Mouse (Mus musculus): ENCODE measurements around the gene Cd247. TPM values are rescaled to one million over a fixed set of nuclear protein-coding genes. Genes with fewer than 3 reads are reported as not detected.

Gene Cd247
- total and polyA plus RNA-seq, 2 experiments from 2014 or later = 0.83 TPM; not detected in 1

- DNase-seq (ENCODE audit: low spot score) (no peak), ATAC-seq (ENCODE audit: low FRiP score) (no peak)
- no peaks in the 10 kb centered on the region for H3K9me3 ChIP-seq (ENCODE audit: low read length)
- no peak overlapping the region for H3K9ac ChIP-seq (replicated peaks; ENCODE audit: low read length, poor library complexity, severe bottlenecking)
- H3K4me1 ChIP-seq (ENCODE audit: insufficient read depth, low read length) = no peaks in the 10 kb centered on the region
- no peak overlapping the region for H3K4me2 ChIP-seq (ENCODE audit: low read depth, low read length, poor library complexity, severe bottlenecking)
- no peaks in the 10 kb centered on the region for H3K27me3 ChIP-seq (ENCODE audit: insufficient read depth, low read length)
- H3K36me3 ChIP-seq (ENCODE audit: insufficient read depth, low read length) = peaks cover 18% of the 10 kb centered on the region
- no peak overlapping the region for H3K27ac ChIP-seq (ENCODE audit: low read depth, low read length)
- no peak for TF ChIP-seq CTCF (IDR thresholded peaks at IDR 0.05)
- WGBS = 94% methylated on average over 6 of the region's 6 CpGs
- H3K4me3 ChIP-seq (ENCODE audit: low read depth, low read length) = no peak overlapping the region
Measured at GRCm38 (mm10) chr1:165875520-165876284, 87.2 kb downstream of the Cd247 start.

DNA sequence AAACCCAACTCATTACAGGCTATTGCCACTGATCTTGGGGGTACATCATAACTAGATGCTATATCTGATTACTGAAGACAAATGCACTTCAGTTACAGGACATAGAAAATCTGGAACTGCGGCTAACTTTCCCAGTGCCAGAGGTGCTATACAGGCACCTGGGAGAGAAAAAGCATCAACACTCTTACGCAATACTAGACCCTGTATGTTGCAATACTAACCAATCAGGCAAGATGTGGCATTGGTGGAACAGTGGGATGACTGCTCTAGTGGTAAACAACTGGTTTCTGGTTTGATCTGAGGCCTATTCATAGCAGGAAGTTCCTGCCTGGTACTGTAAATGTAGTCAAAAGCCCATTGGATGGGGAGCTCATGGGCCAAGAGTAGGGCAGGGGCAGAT, 90.3 kb downstream of the Cd247 start:
- no peak for ATAC-seq (ENCODE audit: low FRiP score)
- no peak for DNase-seq (ENCODE audit: low spot score)
- H3K4me2 ChIP-seq (ENCODE audit: low read depth, low read length, poor library complexity, severe bottlenecking) = no peak overlapping the region
- no peaks in the 10 kb centered on the region for H3K4me1 ChIP-seq (ENCODE audit: insufficient read depth, low read length)
- H3K9ac ChIP-seq (replicated peaks; ENCODE audit: low read length, poor library complexity, severe bottlenecking) = no peak overlapping the region
- peaks cover 25% of the 10 kb centered on the region for H3K36me3 ChIP-seq (ENCODE audit: insufficient read depth, low read length)
- H3K4me3 ChIP-seq (ENCODE audit: low read depth, low read length) = no peak overlapping the region
- TF ChIP-seq CTCF (IDR thresholded peaks at IDR 0.05) = no peak
- no peak overlapping the region for H3K27ac ChIP-seq (ENCODE audit: low read depth, low read length)
- H3K9me3 ChIP-seq (ENCODE audit: low read length) = no peaks in the 10 kb centered on the region
- H3K27me3 ChIP-seq (ENCODE audit: insufficient read depth, low read length) = no peaks in the 10 kb centered on the region
- WGBS = 97% methylated on average over 2 of the region's 2 CpGs

- no peak for TF ChIP-seq CTCF (IDR thresholded peaks at IDR 0.05)
- no peak overlapping the region for H3K9ac ChIP-seq (replicated peaks; ENCODE audit: low read length, poor library complexity, severe bottlenecking)
- H3K36me3 ChIP-seq (ENCODE audit: insufficient read depth, low read length) = peaks cover 14% of the 10 kb centered on the region
- H3K4me1 ChIP-seq (ENCODE audit: insufficient read depth, low read length) = no peaks in the 10 kb centered on the region
- WGBS = 65% methylated on average over 8 of the region's 8 CpGs
- no peak overlapping the region for H3K4me2 ChIP-seq (ENCODE audit: low read depth, low read length, poor library complexity, severe bottlenecking)
- H3K9me3 ChIP-seq (ENCODE audit: low read length) = no peaks in the 10 kb centered on the region
- DNase-seq (ENCODE audit: low spot score) (no peak), ATAC-seq (ENCODE audit: low FRiP score) (no peak)
- H3K27me3 ChIP-seq (ENCODE audit: insufficient read depth, low read length) = no peaks in the 10 kb centered on the region
- no peak overlapping the region for H3K4me3 ChIP-seq (ENCODE audit: low read depth, low read length)
- H3K27ac ChIP-seq (ENCODE audit: low read depth, low read length) = no peak overlapping the region
Measured at GRCm38 (mm10) chr1:165882146-165882900, 93.8 kb downstream of the Cd247 start.

- 80% methylated on average over 2 of the region's 2 CpGs for WGBS
- no peaks in the 10 kb centered on the region for H3K4me1 ChIP-seq (ENCODE audit: insufficient read depth, low read length)
- DNase-seq (ENCODE audit: low spot score) (no peak), ATAC-seq (ENCODE audit: low FRiP score) (no peak)
- H3K4me2 ChIP-seq (ENCODE audit: low read depth, low read length, poor library complexity, severe bottlenecking) = no peak overlapping the region
- TF ChIP-seq CTCF (IDR thresholded peaks at IDR 0.05) = peak; percentile 59
- H3K27me3 ChIP-seq (ENCODE audit: insufficient read depth, low read length) = no peaks in the 10 kb centered on the region
- no peak overlapping the region for H3K27ac ChIP-seq (ENCODE audit: low read depth, low read length)
- no peak overlapping the region for H3K9ac ChIP-seq (replicated peaks; ENCODE audit: low read length, poor library complexity, severe bottlenecking)
- H3K9me3 ChIP-seq (ENCODE audit: low read length) = no peaks in the 10 kb centered on the region
- H3K4me3 ChIP-seq (ENCODE audit: low read depth, low read length) = no peak overlapping the region
- H3K36me3 ChIP-seq (ENCODE audit: insufficient read depth, low read length) = peaks cover 18% of the 10 kb centered on the region
Measured at GRCm38 (mm10) chr1:165891686-165892085, 103.2 kb downstream of the Cd247 start.

- Histone ChIP-seq H3K4me1 (ENCODE audit: insufficient read depth, low read length) (no peaks in the 10 kb centered on the region), H3K36me3 (ENCODE audit: insufficient read depth, low read length) (peaks cover 13% of the 10 kb centered on the region)
- 67% methylated on average over 1 of the region's 1 CpGs for WGBS
Measured at GRCm38 (mm10) chr1:165903596-165903995, 115.1 kb downstream of the Cd247 start.

GRCm38 (mm10) chr1:165908153-165908552, 119.7 kb downstream of the Cd247 start:
- WGBS = 95% methylated on average over 2 of the region's 2 CpGs
- TF ChIP-seq CTCF (IDR thresholded peaks at IDR 0.05) = no peak
- DNase-seq (ENCODE audit: low spot score) (no peak), ATAC-seq (ENCODE audit: low FRiP score) (no peak)
- H3K9me3 ChIP-seq (ENCODE audit: low read length) = no peaks in the 10 kb centered on the region
- no peaks in the 10 kb centered on the region for H3K4me1 ChIP-seq (ENCODE audit: insufficient read depth, low read length)
- H3K4me2 ChIP-seq (ENCODE audit: low read depth, low read length, poor library complexity, severe bottlenecking) = no peak overlapping the region
- H3K27ac ChIP-seq (ENCODE audit: low read depth, low read length) = no peak overlapping the region
- no peak overlapping the region for H3K9ac ChIP-seq (replicated peaks; ENCODE audit: low read length, poor library complexity, severe bottlenecking)
- no peaks in the 10 kb centered on the region for H3K27me3 ChIP-seq (ENCODE audit: insufficient read depth, low read length)
- peaks cover 18% of the 10 kb centered on the region for H3K36me3 ChIP-seq (ENCODE audit: insufficient read depth, low read length)
- H3K4me3 ChIP-seq (ENCODE audit: low read depth, low read length) = no peak overlapping the region

More at GRCm38 (mm10) chr1:165903596-165903995, 115.1 kb downstream of the Cd247 start:
- DNase-seq (ENCODE audit: low spot score) (no peak), ATAC-seq (ENCODE audit: low FRiP score) (no peak)
- Histone ChIP-seq H3K9ac (replicated peaks; ENCODE audit: low read length, poor library complexity, severe bottlenecking) (no peak overlapping the region), H3K4me2 (ENCODE audit: low read depth, low read length, poor library complexity, severe bottlenecking) (no peak overlapping the region), H3K4me3 (ENCODE audit: low read depth, low read length) (no peak overlapping the region), H3K27ac (ENCODE audit: low read depth, low read length) (no peak overlapping the region), H3K9me3 (ENCODE audit: low read length) (no peaks in the 10 kb centered on the region), H3K27me3 (ENCODE audit: insufficient read depth, low read length) (no peaks in the 10 kb centered on the region)
- no peak for TF ChIP-seq CTCF (IDR thresholded peaks at IDR 0.05)

Data from midbrain, postnatal 0 days (tissue).